Mouse (Mus musculus) C2C12 (cell line): ENCODE data around the gene C030005K15Rik. TPM values are rescaled to one million over a fixed set of nuclear protein-coding genes. Genes with fewer than 3 reads are reported as not detected.

ENCODE experiments used
- H3K27me3 ChIP-seq: one replicate; pipeline ENCODE4 v1.6.1; 2011; ENCODE audit not compliant: control insufficient read depth, insufficient read depth, insufficient read length
- H3K36me3 ChIP-seq: one replicate; pipeline ENCODE4 v1.6.1; 2011; ENCODE audit not compliant: control insufficient read depth, insufficient read depth
- H3K4me3 ChIP-seq: one replicate; pipeline ENCODE4 v1.5.1; 2011; ENCODE audit warnings: mild to moderate bottlenecking, control low read depth; ENCODE audit not compliant: poor library complexity, insufficient read depth, severe bottlenecking
- H3K79me2 ChIP-seq: one replicate; pipeline ENCODE4 v1.6.1; 2011; ENCODE audit not compliant: control insufficient read depth, insufficient read depth
- H3K79me3 ChIP-seq: one replicate; pipeline ENCODE4 v1.6.1; 2011; ENCODE audit warnings: low read depth, control low read depth
- H3ac ChIP-seq: one replicate; pipeline ENCODE3; 2011; ENCODE audit warnings: low read depth; ENCODE audit not compliant: control insufficient read depth, insufficient read length
- CEBPB ChIP-seq: IDR thresholded peaks from one replicate; pipeline ENCODE4 v1.6.1; 2011; ENCODE audit warnings: low read depth, mild to moderate bottlenecking, control low read depth, moderate library complexity
- CTCF ChIP-seq: IDR thresholded peaks from one replicate; pipeline ENCODE4 v1.5.1; 2011; ENCODE audit not compliant: control insufficient read depth, insufficient read depth, insufficient read length
- FOSL1 ChIP-seq: IDR thresholded peaks from one replicate; pipeline ENCODE4 v1.8.0; 2011; ENCODE audit warnings: mild to moderate bottlenecking, low read length; ENCODE audit not compliant: poor library complexity, insufficient read depth, severe bottlenecking
- MAX ChIP-seq: IDR thresholded peaks from one replicate; pipeline ENCODE4 v1.6.1; 2011; ENCODE audit warnings: mild to moderate bottlenecking, control low read depth
- MYOD1 ChIP-seq: IDR thresholded peaks from one replicate; pipeline ENCODE4 v1.6.1; 2011; ENCODE audit warnings: low read depth; ENCODE audit not compliant: control insufficient read depth, insufficient read length
- MYOG ChIP-seq: IDR thresholded peaks from one replicate; pipeline ENCODE4 v1.6.1; 2011; ENCODE audit not compliant: control insufficient read depth, insufficient read length; ENCODE audit errors: extremely low read depth
- USF1 ChIP-seq: IDR thresholded peaks from one replicate; pipeline ENCODE4 v1.6.1; 2011; ENCODE audit warnings: low read depth, mild to moderate bottlenecking, control low read depth, moderate library complexity
- polyA plus RNA-seq: library from polyadenylated mRNA; unstranded; fragments of >200 nt; fragmentation: generic; extraction: Trizol; gene quantifications from one replicate; pipeline ENCODE4 v1.2.1, GENCODE M21; 2012; ENCODE audit warnings: missing spikeins

The C030005K15Rik gene
- polyA plus RNA-seq, 1 experiment, result not detected

DNA sequence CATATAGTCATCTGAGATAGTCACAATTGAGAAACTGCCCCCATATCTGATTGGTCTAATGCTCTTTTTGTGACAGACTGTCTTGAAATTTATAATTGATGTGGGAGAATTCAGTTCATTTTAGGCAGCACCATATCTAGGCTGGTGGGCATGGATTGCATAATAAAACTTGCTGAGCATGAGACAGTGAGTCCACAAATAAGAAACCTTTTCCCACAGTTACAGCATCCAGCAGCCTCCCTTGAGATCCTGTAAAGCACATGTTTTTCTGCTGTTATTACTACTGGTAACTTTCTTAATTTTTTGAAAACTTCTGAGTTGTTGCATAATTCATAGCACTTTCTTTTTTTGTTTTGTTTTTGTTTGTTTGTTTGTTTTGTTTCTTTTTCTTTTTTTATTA is 43.6 kb downstream of the C030005K15Rik start:
- H3ac ChIP-seq, result no peak overlapping the region
- H3K79me3 ChIP-seq, result no peaks in the 10 kb centered on the region
- no peak for TF ChIP-seq USF1
- TF ChIP-seq FOSL1, result no peak
- no peak for TF ChIP-seq MAX
- TF ChIP-seq MYOD1, result no peak
- TF ChIP-seq CTCF, result no peak
- TF ChIP-seq MYOG, result no peak
- no peak for TF ChIP-seq CEBPB
- H3K79me2 ChIP-seq, result no peaks in the 10 kb centered on the region
- H3K4me3 ChIP-seq, result no peak overlapping the region
- no peaks in the 10 kb centered on the region for H3K27me3 ChIP-seq
- H3K36me3 ChIP-seq, result no peaks in the 10 kb centered on the region

Other genes starting within 250 kb of the C030005K15Rik start
- 0.07 TPM for gene Dcn, start 247.1 kb downstream of the C030005K15Rik start, polyA plus RNA-seq
- gene Lum, start 161.6 kb downstream of the C030005K15Rik start, polyA plus RNA-seq, result not detected
- gene Kera, start 119.9 kb downstream of the C030005K15Rik start, polyA plus RNA-seq, result not detected
- gene Epyc, start 82.7 kb downstream of the C030005K15Rik start, polyA plus RNA-seq, result not detected
- not detected for gene Ccer1, start 33.7 kb downstream of the C030005K15Rik start, polyA plus RNA-seq